Mouse (Mus musculus): ENCODE measurements around the gene Mmp23.

Gene Mmp23

GRCm38 (mm10) chr4:155601997-155602456, 51.2 kb downstream of the Mmp23 start:
- no peak for DNase-seq (ENCODE audit: low spot score in 2 of 2)

- DNase-seq (ENCODE audit: low spot score in 2 of 2) = peak; percentile 84 to 98
These were observed 51.8 kb downstream of the Mmp23 start, which contains the start of gene Slc35e2 for GRCm38 (mm10) chr4:155601091-155601996. Slc35e2 (plus strand) TSS chr4:155601416.
